Mouse (Mus musculus) embryo, embryonic 10 days (tissue): ENCODE measurements around the gene Plpp7.
A peak's percentile ranks its signal among the peaks of the same experiment; 100 is the strongest.

Experiments
- DNase-seq: peaks from one replicate; pipeline ENCODE4 v3.0.0-alpha.2; 2015; ENCODE audit warnings: low spot score

Plpp7 gene

GRCm38 (mm10) chr2:32070747-32071146 is 24.6 kb upstream of the Plpp7 start:
- no peak for DNase-seq

- DNase-seq, result no peak
Observed at GRCm38 (mm10) chr2:32074404-32074803, 20.9 kb upstream of the Plpp7 start.

GRCm38 (mm10) chr2:32075368-32075767 is 20.0 kb upstream of the Plpp7 start:
- DNase-seq, result no peak

GRCm38 (mm10) chr2:32077744-32078143 is 17.6 kb upstream of the Plpp7 start:
- no peak for DNase-seq

GRCm38 (mm10) chr2:32078522-32078921 is 16.8 kb upstream of the Plpp7 start:
- DNase-seq, result no peak

GRCm38 (mm10) chr2:32079191-32079725 is 16.1 kb upstream of the Plpp7 start:
- no peak for DNase-seq

- DNase-seq, result no peak
Observed at GRCm38 (mm10) chr2:32080681-32081080, 14.6 kb upstream of the Plpp7 start.

GRCm38 (mm10) chr2:32081296-32081929 is 13.9 kb upstream of the Plpp7 start:
- no peak for DNase-seq

- DNase-seq, result no peak
Observed at GRCm38 (mm10) chr2:32082229-32082628, 13.1 kb upstream of the Plpp7 start.

GRCm38 (mm10) chr2:32083159-32084011 is 11.9 kb upstream of the Plpp7 start:
- DNase-seq, result peak; percentile 31

- peak; percentile 67 for DNase-seq
Observed at GRCm38 (mm10) chr2:32084111-32084871, 11.0 kb upstream of the Plpp7 start, which contains the start of gene Fam78a. Gene Fam78a, minus strand, starts transcription at chr2:32084857.

- no peak for DNase-seq
Observed at GRCm38 (mm10) chr2:32084872-32085199, 10.5 kb upstream of the Plpp7 start.

- DNase-seq, result no peak
Observed at GRCm38 (mm10) chr2:32085231-32085630, 10.1 kb upstream of the Plpp7 start.

GRCm38 (mm10) chr2:32087606-32088005 is 7.7 kb upstream of the Plpp7 start:
- no peak for DNase-seq

GRCm38 (mm10) chr2:32088372-32088981 is 6.9 kb upstream of the Plpp7 start:
- peak; percentile 63 for DNase-seq

GRCm38 (mm10) chr2:32089606-32090005 is 5.7 kb upstream of the Plpp7 start:
- DNase-seq, result no peak

- no peak for DNase-seq
Observed at GRCm38 (mm10) chr2:32090145-32090544, 5.2 kb upstream of the Plpp7 start.

GRCm38 (mm10) chr2:32091956-32092355 is 3.4 kb upstream of the Plpp7 start:
- no peak for DNase-seq

GRCm38 (mm10) chr2:32094001-32094707 is 1.2 kb upstream of the Plpp7 start:
- DNase-seq, result no peak

- DNase-seq, result no peak
Observed at GRCm38 (mm10) chr2:32096122-32096420, 743 bp downstream of the Plpp7 start.

GRCm38 (mm10) chr2:32102944-32103343 is 7.6 kb downstream of the Plpp7 start:
- no peak for DNase-seq

GRCm38 (mm10) chr2:32103557-32103956 is 8.2 kb downstream of the Plpp7 start:
- DNase-seq, result no peak
